Mouse (Mus musculus): ENCODE measurements at regions not wholly inside any gene's neighbourhood (a gene's known extent, or its start where the extent isn't known, plus 50 kb on each side); places are given as distances from the start of the nearest gene placed in this dataset.

GRCm38 (mm10) chr12:10197906-10198460 is 171.8 kb upstream of the Nt5c1b start:
- WGBS = 8% methylated on average over 3 of the region's 3 CpGs
- Histone ChIP-seq H3K9ac (no peak overlapping the region), H3K4me3 (no peak overlapping the region), H3K36me3 (no peaks in the 10 kb centered on the region), H3K27me3 (no peaks in the 10 kb centered on the region), H3K9me3 (no peaks in the 10 kb centered on the region), H3K27ac (no peak overlapping the region), H3K4me2 (replicated peaks) (no peak overlapping the region), H3K4me1 (0 out of 2 replicates have a peak, but pooled peaks cover 5% of the 10 kb centered on the region)
- ATAC-seq (ENCODE audit: insufficient number of reproducible peaks, insufficient read depth, low FRiP score, low TSS enrichment) = no peak

- no peak overlapping the region for H3K27ac ChIP-seq
- no peak overlapping the region for H3K9ac ChIP-seq
- H3K4me2 ChIP-seq (replicated peaks) = no peak overlapping the region
- H3K4me1 ChIP-seq = no peaks in the 10 kb centered on the region
- H3K9me3 ChIP-seq = no peaks in the 10 kb centered on the region
- ATAC-seq (ENCODE audit: insufficient number of reproducible peaks, insufficient read depth, low FRiP score, low TSS enrichment) = no peak
- whole genome bisulfite sequencing = 68% methylated on average over 1 of the region's 1 CpGs
- H3K4me3 ChIP-seq = no peak overlapping the region
- no peaks in the 10 kb centered on the region for H3K27me3 ChIP-seq
- H3K36me3 ChIP-seq = no peaks in the 10 kb centered on the region
These were observed 159.9 kb upstream of the Nt5c1b start for GRCm38 (mm10) chr12:10209841-10210240.

DNA sequence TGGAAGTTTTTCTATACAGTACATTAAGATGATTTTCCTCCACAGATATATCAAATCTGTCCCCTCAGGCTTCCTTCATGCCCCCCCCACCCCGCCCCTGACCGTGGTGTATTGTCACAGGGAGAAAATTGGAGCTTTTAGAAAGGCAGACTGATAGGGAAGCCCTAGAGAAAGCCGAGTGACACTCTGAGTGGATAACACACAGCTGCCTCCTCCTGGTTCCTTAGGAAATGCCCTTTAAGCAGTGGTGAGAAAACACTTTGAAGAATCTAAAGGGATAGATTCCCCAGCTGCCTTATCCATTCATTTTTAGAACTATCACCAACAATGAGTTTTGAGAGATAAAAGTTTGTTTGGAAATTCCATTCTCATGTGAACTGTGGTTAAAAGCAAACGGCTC is 147.0 kb upstream of the Nt5c1b start:
- no peak overlapping the region for H3K4me3 ChIP-seq
- ATAC-seq (ENCODE audit: insufficient number of reproducible peaks, insufficient read depth, low FRiP score, low TSS enrichment) = no peak
- H3K4me1 ChIP-seq = no peaks in the 10 kb centered on the region
- H3K4me2 ChIP-seq (replicated peaks) = no peak overlapping the region
- H3K9me3 ChIP-seq = no peaks in the 10 kb centered on the region
- H3K27ac ChIP-seq = no peak overlapping the region
- H3K36me3 ChIP-seq = no peaks in the 10 kb centered on the region
- H3K27me3 ChIP-seq = no peaks in the 10 kb centered on the region
- WGBS = 28% methylated on average over 4 of the region's 4 CpGs
- no peak overlapping the region for H3K9ac ChIP-seq

GRCm38 (mm10) chr12:10223832-10224231 is 145.9 kb upstream of the Nt5c1b start:
- ATAC-seq (ENCODE audit: insufficient number of reproducible peaks, insufficient read depth, low FRiP score, low TSS enrichment) = no peak
- Histone ChIP-seq H3K9ac (no peak overlapping the region), H3K27me3 (no peaks in the 10 kb centered on the region), H3K36me3 (no peaks in the 10 kb centered on the region), H3K4me2 (replicated peaks) (no peak overlapping the region), H3K4me3 (no peak overlapping the region), H3K27ac (no peak overlapping the region), H3K9me3 (no peaks in the 10 kb centered on the region), H3K4me1 (no peaks in the 10 kb centered on the region)
- WGBS = 34% methylated on average over 4 of the region's 4 CpGs

DNA sequence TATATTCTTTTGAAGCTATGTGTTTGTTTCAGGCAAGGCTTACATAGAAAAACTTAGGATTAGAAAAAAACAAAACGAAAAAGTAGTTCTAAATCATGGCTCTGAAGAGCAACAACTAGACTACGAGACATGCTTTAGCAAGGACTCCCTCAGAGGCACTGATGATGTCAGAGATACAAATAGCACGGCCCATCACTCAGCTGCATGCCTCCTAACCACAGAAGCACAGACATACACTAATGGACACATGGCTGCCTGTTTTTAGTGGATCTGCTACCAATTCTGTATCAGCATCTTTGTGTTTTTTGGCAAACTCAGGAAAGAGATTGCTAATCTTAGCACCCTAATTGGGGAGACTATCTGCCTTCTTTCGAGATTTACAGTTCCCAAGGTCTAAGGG is 138.6 kb upstream of the Nt5c1b start:
- no peak for ATAC-seq (ENCODE audit: insufficient number of reproducible peaks, insufficient read depth, low FRiP score, low TSS enrichment)
- no peak overlapping the region for H3K27ac ChIP-seq
- WGBS = 59% methylated on average over 4 of the region's 4 CpGs

GRCm38 (mm10) chr12:10231683-10232082 is 138.1 kb upstream of the Nt5c1b start:
- Histone ChIP-seq H3K9me3 (no peaks in the 10 kb centered on the region), H3K27me3 (no peaks in the 10 kb centered on the region), H3K4me2 (replicated peaks) (no peak overlapping the region), H3K9ac (no peak overlapping the region), H3K4me1 (peaks cover 6% of the 10 kb centered on the region; the same call in 1 of the 2 replicates), H3K27ac (no peak overlapping the region), H3K36me3 (no peaks in the 10 kb centered on the region), H3K4me3 (no peak overlapping the region)
- no peak for ATAC-seq (ENCODE audit: insufficient number of reproducible peaks, insufficient read depth, low FRiP score, low TSS enrichment)
- 24% methylated on average over 4 of the region's 4 CpGs for WGBS

More for the DNA sequence above, 138.6 kb upstream of the Nt5c1b start:
- H3K9me3 ChIP-seq = no peaks in the 10 kb centered on the region
- no peaks in the 10 kb centered on the region for H3K36me3 ChIP-seq
- H3K4me2 ChIP-seq (replicated peaks) = no peak overlapping the region
- no peak overlapping the region for H3K4me3 ChIP-seq
- no peaks in the 10 kb centered on the region for H3K27me3 ChIP-seq
- H3K4me1 ChIP-seq = peaks cover 6% of the 10 kb centered on the region; the same call in 1 of the 2 replicates
- H3K9ac ChIP-seq = no peak overlapping the region

DNA sequence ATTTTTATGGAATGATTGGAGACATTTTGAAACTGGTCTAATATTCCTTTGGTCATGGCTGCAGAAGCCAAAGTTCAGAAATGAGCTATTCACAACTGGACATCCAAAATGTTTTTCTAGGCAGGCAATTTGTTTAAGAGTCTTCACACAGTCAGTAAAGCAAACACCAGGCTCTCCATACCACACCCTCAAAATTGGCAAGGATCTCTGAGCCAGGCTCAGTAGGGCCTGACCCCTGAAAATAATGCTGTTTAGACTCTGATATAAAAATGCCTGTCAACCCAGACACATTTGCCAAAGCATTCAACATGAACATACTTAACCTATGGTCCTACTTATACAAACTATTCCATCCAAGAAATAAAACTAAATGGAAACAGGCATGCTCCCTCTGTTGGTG is 121.7 kb upstream of the Nt5c1b start:
- no peak overlapping the region for H3K4me3 ChIP-seq
- H3K27ac ChIP-seq = no peak overlapping the region
- no peak for ATAC-seq (ENCODE audit: insufficient number of reproducible peaks, insufficient read depth, low FRiP score, low TSS enrichment)
- no peak overlapping the region for H3K9ac ChIP-seq
- H3K27me3 ChIP-seq = no peaks in the 10 kb centered on the region
- no peaks in the 10 kb centered on the region for H3K4me1 ChIP-seq
- H3K4me2 ChIP-seq (replicated peaks) = no peak overlapping the region
- H3K9me3 ChIP-seq = no peaks in the 10 kb centered on the region
- H3K36me3 ChIP-seq = no peaks in the 10 kb centered on the region

- H3K4me3 ChIP-seq = no peak overlapping the region
These were observed 113.4 kb upstream of the Nt5c1b start for GRCm38 (mm10) chr12:10256385-10256784.

GRCm38 (mm10) chr12:10266201-10266600 is 103.6 kb upstream of the Nt5c1b start:
- WGBS = 28% methylated on average over 1 of the region's 1 CpGs
- Histone ChIP-seq H3K36me3 (no peaks in the 10 kb centered on the region), H3K4me2 (replicated peaks) (no peak overlapping the region), H3K4me1 (no peaks in the 10 kb centered on the region), H3K4me3 (no peak overlapping the region), H3K27me3 (no peaks in the 10 kb centered on the region), H3K9me3 (no peaks in the 10 kb centered on the region), H3K27ac (no peak overlapping the region), H3K9ac (no peak overlapping the region)
- ATAC-seq (ENCODE audit: insufficient number of reproducible peaks, insufficient read depth, low FRiP score, low TSS enrichment) = no peak

More at GRCm38 (mm10) chr12:10256385-10256784, 113.4 kb upstream of the Nt5c1b start:
- H3K9me3 ChIP-seq = no peaks in the 10 kb centered on the region
- 67% methylated on average over 3 of the region's 3 CpGs for WGBS
- H3K4me2 ChIP-seq (replicated peaks) = no peak overlapping the region
- H3K36me3 ChIP-seq = no peaks in the 10 kb centered on the region
- H3K27ac ChIP-seq = no peak overlapping the region
- no peak for ATAC-seq (ENCODE audit: insufficient number of reproducible peaks, insufficient read depth, low FRiP score, low TSS enrichment)
- H3K9ac ChIP-seq = no peak overlapping the region
- H3K27me3 ChIP-seq = no peaks in the 10 kb centered on the region
- no peaks in the 10 kb centered on the region for H3K4me1 ChIP-seq

- no peak for ATAC-seq (ENCODE audit: insufficient number of reproducible peaks, insufficient read depth, low FRiP score, low TSS enrichment)
- no peaks in the 10 kb centered on the region for H3K36me3 ChIP-seq
- H3K4me1 ChIP-seq = no peaks in the 10 kb centered on the region
- H3K4me2 ChIP-seq (replicated peaks) = no peak overlapping the region
- 71% methylated on average over 5 of the region's 5 CpGs for WGBS
- no peaks in the 10 kb centered on the region for H3K27me3 ChIP-seq
- no peak overlapping the region for H3K9ac ChIP-seq
- no peaks in the 10 kb centered on the region for H3K9me3 ChIP-seq
- no peak overlapping the region for H3K4me3 ChIP-seq
- H3K27ac ChIP-seq = no peak overlapping the region
These were observed 97.7 kb upstream of the Nt5c1b start for GRCm38 (mm10) chr12:10272038-10272437.

DNA sequence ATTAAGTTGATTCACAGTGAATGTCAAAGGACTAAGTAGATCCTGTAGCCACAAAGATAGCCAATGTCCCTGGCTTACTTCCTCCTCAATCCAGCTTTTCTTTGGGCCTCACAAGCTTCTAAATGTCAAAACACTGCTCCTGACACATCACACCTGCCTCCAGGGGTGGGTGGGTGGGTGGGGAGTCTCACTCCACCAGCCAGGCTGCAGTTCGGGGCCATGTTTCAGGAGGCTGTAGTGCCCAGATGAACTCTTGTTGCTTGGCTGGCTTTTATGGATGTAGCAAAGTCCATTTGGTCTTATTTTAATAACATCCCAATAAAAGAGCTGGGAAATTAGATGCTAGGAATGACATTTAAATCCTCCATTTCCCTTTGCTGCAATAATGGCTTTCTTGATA is 94.5 kb upstream of the Nt5c1b start:
- no peaks in the 10 kb centered on the region for H3K36me3 ChIP-seq
- H3K4me1 ChIP-seq = no peaks in the 10 kb centered on the region
- no peaks in the 10 kb centered on the region for H3K27me3 ChIP-seq
- H3K9ac ChIP-seq = no peak overlapping the region
- 64% methylated on average over 1 of the region's 1 CpGs for WGBS
- no peak overlapping the region for H3K4me2 ChIP-seq (replicated peaks)
- ATAC-seq (ENCODE audit: insufficient number of reproducible peaks, insufficient read depth, low FRiP score, low TSS enrichment) = no peak
- H3K27ac ChIP-seq = no peak overlapping the region
- H3K4me3 ChIP-seq = no peak overlapping the region
- no peaks in the 10 kb centered on the region for H3K9me3 ChIP-seq

DNA sequence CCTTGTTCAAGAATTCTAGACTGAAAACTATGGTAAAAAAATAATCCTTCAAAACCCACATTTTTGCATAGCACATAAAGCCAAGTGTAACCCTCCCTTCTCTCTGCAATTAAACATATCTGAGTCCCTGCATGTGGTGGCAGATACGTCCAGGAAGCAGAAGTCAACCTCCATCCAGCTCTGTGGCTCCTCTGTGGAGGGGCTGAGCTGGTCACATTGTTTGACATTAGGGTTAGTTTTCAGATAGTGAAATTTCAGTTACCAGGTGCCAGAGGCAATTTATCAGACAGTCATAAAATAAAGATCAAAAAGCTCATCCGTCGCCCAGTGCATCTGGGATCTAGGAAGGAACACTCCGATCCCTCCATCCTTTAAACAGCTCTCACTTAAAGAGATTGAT is 77.1 kb upstream of the Nt5c1b start:
- no peak overlapping the region for H3K27ac ChIP-seq
- H3K27me3 ChIP-seq = no peaks in the 10 kb centered on the region
- no peaks in the 10 kb centered on the region for H3K4me1 ChIP-seq
- no peaks in the 10 kb centered on the region for H3K9me3 ChIP-seq
- no peaks in the 10 kb centered on the region for H3K36me3 ChIP-seq
- H3K4me3 ChIP-seq = no peak overlapping the region
- H3K4me2 ChIP-seq (replicated peaks) = no peak overlapping the region
- whole genome bisulfite sequencing = 67% methylated on average over 4 of the region's 4 CpGs
- no peak for ATAC-seq (ENCODE audit: insufficient number of reproducible peaks, insufficient read depth, low FRiP score, low TSS enrichment)
- H3K9ac ChIP-seq = no peak overlapping the region

DNA sequence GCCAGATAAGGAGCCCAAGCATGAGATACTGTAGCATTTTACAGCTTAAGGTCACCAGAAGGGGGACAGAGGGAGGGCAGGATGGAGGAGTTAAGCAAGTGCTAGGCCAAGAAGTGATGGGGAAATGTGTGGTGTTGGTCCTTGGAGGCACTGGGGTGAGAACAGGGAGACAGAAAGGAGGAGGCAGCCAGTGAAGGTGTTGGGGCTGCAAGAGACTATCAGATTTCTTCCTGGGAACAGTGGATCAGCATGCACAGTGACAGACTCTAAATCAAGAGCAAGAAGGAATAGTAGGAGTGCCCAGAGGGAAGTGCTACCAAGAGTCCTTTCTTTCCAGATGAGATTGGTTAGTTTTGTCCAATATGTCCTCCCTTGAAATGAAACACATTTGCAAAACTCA is 63.8 kb upstream of the Nt5c1b start:
- no peak for ATAC-seq (ENCODE audit: insufficient number of reproducible peaks, insufficient read depth, low FRiP score, low TSS enrichment)
- Histone ChIP-seq H3K27me3 (no peaks in the 10 kb centered on the region), H3K4me3 (no peak overlapping the region), H3K4me2 (replicated peaks) (no peak overlapping the region), H3K9ac (no peak overlapping the region), H3K4me1 (no peaks in the 10 kb centered on the region), H3K27ac (no peak overlapping the region), H3K9me3 (no peaks in the 10 kb centered on the region), H3K36me3 (no peaks in the 10 kb centered on the region)

Data from embryonic facial prominence, embryonic 12.5 days (tissue).